Mouse (Mus musculus): ENCODE data around the gene B4galnt3.

GRCm38 (mm10) chr6:120288541-120288940 is 5.8 kb downstream of the B4galnt3 start:
- TF ChIP-seq CTCF (IDR thresholded peaks at IDR 0.05; ENCODE audit: low read depth) = no peak
- no peak for TF ChIP-seq EP300 (IDR thresholded peaks at IDR 0.05; ENCODE audit: low read depth)
